8 mouse cellular contexts compared by ENCODE assay signal in genomic region chr12:80922869-80923268, GRCm38 (mm10). TPM values are rescaled to one million over a fixed set of nuclear protein-coding genes. Genes with fewer than 3 reads are reported as not detected.
A peak's percentile ranks its signal among the peaks of the same experiment; 100 is the strongest.
DNase-seq lines count a peak whose midpoint lies in the region; ATAC-seq lines count a peak whose summit lies in the region.

No protein-coding gene starts in this region.

- H3K36me3 ChIP-seq in kidney, embryonic 14.5 days (ENCODE audit: control insufficient read depth, insufficient read depth, low read length), result no peaks in the 10 kb centered on the region
- H3K36me3 ChIP-seq in embryonic facial prominence, embryonic 12.5 days, result no peaks in the 10 kb centered on the region
- H3K36me3 ChIP-seq in limb, embryonic 12.5 days, result no peaks in the 10 kb centered on the region

- H3K9ac ChIP-seq in kidney, embryonic 14.5 days (ENCODE audit: low read depth, low read length), result no peak overlapping the region
- no peak overlapping the region for H3K9ac ChIP-seq in embryonic facial prominence, embryonic 12.5 days
- no peak overlapping the region for H3K9ac ChIP-seq in limb, embryonic 12.5 days (replicated peaks)

- intact Hi-C loops in gastrocnemius, postnatal 14 days (cut with DNase I; ENCODE audit: low total_unique reads), result no loop called here

- peak overlapping the region; percentile 16 for H3K4me3 ChIP-seq in kidney, embryonic 14.5 days (ENCODE audit: low read length)
- peak overlapping the region; percentile 8; the same call in 1 of the 2 replicates for H3K4me3 ChIP-seq in embryonic facial prominence, embryonic 12.5 days
- H3K4me3 ChIP-seq in limb, embryonic 12.5 days (replicated peaks), result peak overlapping the region; percentile 23

- H3K4me2 ChIP-seq in kidney, embryonic 14.5 days (replicated peaks; ENCODE audit: low read depth, low read length), result peak overlapping the region; percentile 21
- H3K4me2 ChIP-seq in embryonic facial prominence, embryonic 12.5 days (replicated peaks), result peak overlapping the region; percentile 42
- peak overlapping the region; percentile 51 for H3K4me2 ChIP-seq in limb, embryonic 12.5 days

- ATAC-seq in kidney, embryonic 14.5 days (ENCODE audit: low FRiP score, low TSS enrichment), result peak; percentile 55
- ATAC-seq in embryonic facial prominence, embryonic 12.5 days (ENCODE audit: insufficient number of reproducible peaks, insufficient read depth, low FRiP score, low TSS enrichment), result no peak
- no peak for ATAC-seq in limb, embryonic 12.5 days (ENCODE audit: insufficient number of reproducible peaks, insufficient read depth, low FRiP score, low TSS enrichment, low read depth)
- no peak for ATAC-seq in monocyte, adult 5-6 weeks (replicated peaks; ENCODE audit: insufficient number of reproducible peaks, low FRiP score, low TSS enrichment, poor library complexity, severe bottlenecking)
- ATAC-seq in activated CD4-positive, CD25-positive, alpha-beta regulatory T cell, adult 4 months, result no peak

- H3K4me1 ChIP-seq in kidney, embryonic 14.5 days (ENCODE audit: control insufficient read depth, insufficient read depth, low read length), result 0 out of 2 replicates have a peak, but pooled peaks cover 5% of the 10 kb centered on the region
- peaks cover 10% of the 10 kb centered on the region; the same call in 1 of the 2 replicates for H3K4me1 ChIP-seq in embryonic facial prominence, embryonic 12.5 days
- peaks cover 7% of the 10 kb centered on the region; the same call in 1 of the 2 replicates for H3K4me1 ChIP-seq in limb, embryonic 12.5 days (replicated peaks)

- DNase-seq in kidney, adult 11 months, result no peak
- DNase-seq in right cerebral cortex, adult 2 months (ENCODE audit: low spot score in 2 of 2), result peak; percentile 23 to 24
- no peak for DNase-seq in gastrocnemius, postnatal 14 days

- H3K27ac ChIP-seq in kidney, embryonic 14.5 days (ENCODE audit: low read depth, low read length), result no peak overlapping the region
- H3K27ac ChIP-seq in embryonic facial prominence, embryonic 12.5 days, result no peak overlapping the region
- no peak overlapping the region for H3K27ac ChIP-seq in limb, embryonic 12.5 days

- 5% methylated on average over 7 of the region's 7 CpGs for WGBS in kidney, embryonic 14.5 days
- WGBS in embryonic facial prominence, embryonic 12.5 days, result 2% methylated on average over 7 of the region's 7 CpGs
- WGBS in limb, embryonic 12.5 days, result 0% methylated on average over 7 of the region's 7 CpGs

- H3K27me3 ChIP-seq in kidney, embryonic 14.5 days (ENCODE audit: control insufficient read depth, insufficient read depth, low read length), result no peaks in the 10 kb centered on the region
- H3K27me3 ChIP-seq in embryonic facial prominence, embryonic 12.5 days, result no peaks in the 10 kb centered on the region
- H3K27me3 ChIP-seq in limb, embryonic 12.5 days, result peaks cover 6% of the 10 kb centered on the region

- H3K9me3 ChIP-seq in kidney, embryonic 14.5 days (ENCODE audit: control insufficient read depth, low read length), result no peaks in the 10 kb centered on the region
- H3K9me3 ChIP-seq in embryonic facial prominence, embryonic 12.5 days, result no peaks in the 10 kb centered on the region
- H3K9me3 ChIP-seq in limb, embryonic 12.5 days, result no peaks in the 10 kb centered on the region

RNA-seq across cellular contexts. Expression of gene Srsf5, which starts 22.4 kb away (rescaled TPM):
- 332 and 349 TPM in 2 replicates for polyA plus RNA-seq in kidney, embryonic 14.5 days (2014; fragmentation: Nextera tagmentation; extraction: Ambion mirVana)
- polyA plus RNA-seq in embryonic facial prominence, embryonic 12.5 days (2016; fragmentation: Nextera tagmentation; extraction: Ambion mirVana), result 595 and 694 TPM in 2 replicates
- 630 and 662 TPM in 2 replicates for polyA plus RNA-seq in limb, embryonic 12.5 days (2016; fragmentation: Nextera tagmentation; extraction: Ambion mirVana)
- total RNA-seq in monocyte, adult 5-6 weeks (2017), result 2,019 to 2,319 TPM (median 2,246 TPM) in 3 replicates
- polyA plus RNA-seq in activated CD4-positive, CD25-positive, alpha-beta regulatory T cell, adult 4 months (2017; shearing (Covaris generic)), result 100 to 1,000 TPM; 438 to 465 TPM
- 100 to 1,000 TPM in 1 of 2 experiments, 10 to 100 TPM in 1; 96.9 to 112 TPM for total RNA-seq in gastrocnemius, postnatal 14 days (2021)

RNA-seq across cellular contexts. Expression of gene Slc10a1, which starts 45.6 kb away (rescaled TPM):
- polyA plus RNA-seq in kidney, embryonic 14.5 days (2014; fragmentation: Nextera tagmentation; extraction: Ambion mirVana), result 0.37 and 0.46 TPM in 2 replicates
- 0.82 and 0.93 TPM in 2 replicates for polyA plus RNA-seq in embryonic facial prominence, embryonic 12.5 days (2016; fragmentation: Nextera tagmentation; extraction: Ambion mirVana)
- polyA plus RNA-seq in limb, embryonic 12.5 days (2016; fragmentation: Nextera tagmentation; extraction: Ambion mirVana), result 1.0 and 1.5 TPM in 2 replicates
- total RNA-seq in monocyte, adult 5-6 weeks (2017), result 3.2 TPM in 1 of 3 replicates, not detected in the others
- polyA plus RNA-seq in activated CD4-positive, CD25-positive, alpha-beta regulatory T cell, adult 4 months (2017; shearing (Covaris generic)), result 1 to 10 TPM in 1 of 2 experiments, under 1 TPM in 1; 0.52 to 1.4 TPM
- not detected for total RNA-seq in gastrocnemius, postnatal 14 days (2021)

Comparison
In these comparisons a context has a peak if more than half of its experiments do, and no peak if none do; other contexts are left out.
1. DNase-seq: peak in right cerebral cortex, adult 2 months (2 of 2); none in kidney, adult 11 months (single experiment) and gastrocnemius, postnatal 14 days (single experiment).
2. Peak in every context shown above with its lines, with median percentiles within 50 percentile points of each other: H3K4me2 ChIP-seq and H3K4me3 ChIP-seq.